Mouse (Mus musculus): ENCODE measurements around the gene Retsat. TPM values are rescaled to one million over a fixed set of nuclear protein-coding genes. Genes with fewer than 3 reads are reported as not detected.

Retsat gene
- polyA plus RNA-seq, 1 experiment: 14.9 TPM

GRCm38 (mm10) chr6:72620920-72621319 lies 22.6 kb downstream of the Retsat start:
- H3K79me2 ChIP-seq (ENCODE audit: control insufficient read depth, insufficient read depth): peaks cover 6% of the 10 kb centered on the region
- H3ac ChIP-seq (ENCODE audit: control insufficient read depth, insufficient read length): no peak overlapping the region
- no peaks in the 10 kb centered on the region for H3K27me3 ChIP-seq (ENCODE audit: control insufficient read depth, insufficient read depth, insufficient read length)
- TF ChIP-seq MAX (IDR thresholded peaks at IDR 0.05; ENCODE audit: low read depth) (no peak), TCF3 (IDR thresholded peaks at IDR 0.05; ENCODE audit: insufficient read length, low read depth) (no peak), MYOD1 (IDR thresholded peaks at IDR 0.05; ENCODE audit: control insufficient read depth in 1 of 3, insufficient read length in 2 of 3, low read depth in 2 of 3) (no peak), POLR2A (IDR thresholded peaks at IDR 0.05; ENCODE audit: insufficient read length, low read depth) (no peak), SRF (IDR thresholded peaks at IDR 0.05; ENCODE audit: control insufficient read depth, insufficient read length, low read depth) (no peak), TCF12 (IDR thresholded peaks at IDR 0.05; ENCODE audit: insufficient read depth, poor library complexity, severe bottlenecking) (no peak), E2F4 (IDR thresholded peaks at IDR 0.05; ENCODE audit: insufficient read depth) (no peak), CEBPB (IDR thresholded peaks at IDR 0.05; ENCODE audit: insufficient read depth, poor library complexity, severe bottlenecking) (no peak), REST (IDR thresholded peaks at IDR 0.05; ENCODE audit: insufficient read depth, insufficient read length) (no peak), MYOG (IDR thresholded peaks at IDR 0.05; ENCODE audit: control insufficient read depth in 1 of 3, insufficient read depth in 1 of 3, insufficient read length in 2 of 3, low read depth in 2 of 3) (no peak), USF1 (IDR thresholded peaks at IDR 0.05; ENCODE audit: low read depth) (no peak), POLR2AphosphoS2 (IDR thresholded peaks at IDR 0.05; ENCODE audit: insufficient read length, low read depth) (no peak)
- no peaks in the 10 kb centered on the region for H3K36me3 ChIP-seq (ENCODE audit: control insufficient read depth, insufficient read depth)
- no peak overlapping the region for H3K4me3 ChIP-seq
- no peak overlapping the region for H3K4me2 ChIP-seq (ENCODE audit: low read depth)

GRCm38 (mm10) chr6:72622917-72623316 lies 24.6 kb downstream of the Retsat start:
- no peak overlapping the region for H3K4me2 ChIP-seq (ENCODE audit: low read depth)
- H3K27me3 ChIP-seq (ENCODE audit: control insufficient read depth, insufficient read depth, insufficient read length): no peaks in the 10 kb centered on the region
- H3K4me3 ChIP-seq: no peak overlapping the region
- H3K36me3 ChIP-seq (ENCODE audit: control insufficient read depth, insufficient read depth): peaks cover 3% of the 10 kb centered on the region
- TF ChIP-seq TCF3 (IDR thresholded peaks at IDR 0.05; ENCODE audit: insufficient read length, low read depth): no peak
- TF ChIP-seq E2F4 (IDR thresholded peaks at IDR 0.05; ENCODE audit: insufficient read depth): no peak
- no peak for TF ChIP-seq MYOD1 (IDR thresholded peaks at IDR 0.05; ENCODE audit: control insufficient read depth in 1 of 3, insufficient read length in 2 of 3, low read depth in 2 of 3)
- no peak for TF ChIP-seq POLR2AphosphoS2 (IDR thresholded peaks at IDR 0.05; ENCODE audit: insufficient read length, low read depth)
- no peak for TF ChIP-seq TCF12 (IDR thresholded peaks at IDR 0.05; ENCODE audit: insufficient read depth, poor library complexity, severe bottlenecking)
- no peak for TF ChIP-seq SRF (IDR thresholded peaks at IDR 0.05; ENCODE audit: control insufficient read depth, insufficient read length, low read depth)
- TF ChIP-seq USF1 (IDR thresholded peaks at IDR 0.05; ENCODE audit: low read depth): no peak
- no peak for TF ChIP-seq MYOG (IDR thresholded peaks at IDR 0.05; ENCODE audit: control insufficient read depth in 1 of 3, insufficient read depth in 1 of 3, insufficient read length in 2 of 3, low read depth in 2 of 3)
- no peak for TF ChIP-seq REST (IDR thresholded peaks at IDR 0.05; ENCODE audit: insufficient read depth, insufficient read length)
- no peak for TF ChIP-seq POLR2A (IDR thresholded peaks at IDR 0.05; ENCODE audit: insufficient read length, low read depth)
- TF ChIP-seq MAX (IDR thresholded peaks at IDR 0.05; ENCODE audit: low read depth): no peak
- TF ChIP-seq CEBPB (IDR thresholded peaks at IDR 0.05; ENCODE audit: insufficient read depth, poor library complexity, severe bottlenecking): no peak
- no peak overlapping the region for H3ac ChIP-seq (ENCODE audit: control insufficient read depth, insufficient read length)
- no peaks in the 10 kb centered on the region for H3K79me2 ChIP-seq (ENCODE audit: control insufficient read depth, insufficient read depth)

GRCm38 (mm10) chr6:72623661-72624402 lies 25.6 kb downstream of the Retsat start:
- peaks cover 7% of the 10 kb centered on the region for H3K36me3 ChIP-seq (ENCODE audit: control insufficient read depth, insufficient read depth)
- H3K79me2 ChIP-seq (ENCODE audit: control insufficient read depth, insufficient read depth): no peaks in the 10 kb centered on the region
- no peaks in the 10 kb centered on the region for H3K27me3 ChIP-seq (ENCODE audit: control insufficient read depth, insufficient read depth, insufficient read length)
- no peak for TF ChIP-seq CEBPB (IDR thresholded peaks at IDR 0.05; ENCODE audit: insufficient read depth, poor library complexity, severe bottlenecking)
- no peak for TF ChIP-seq TCF3 (IDR thresholded peaks at IDR 0.05; ENCODE audit: insufficient read length, low read depth)
- no peak for TF ChIP-seq REST (IDR thresholded peaks at IDR 0.05; ENCODE audit: insufficient read depth, insufficient read length)
- TF ChIP-seq MYOD1 (IDR thresholded peaks at IDR 0.05; ENCODE audit: control insufficient read depth in 1 of 3, insufficient read length in 2 of 3, low read depth in 2 of 3): no peak
- TF ChIP-seq POLR2AphosphoS2 (IDR thresholded peaks at IDR 0.05; ENCODE audit: insufficient read length, low read depth): no peak
- TF ChIP-seq MAX (IDR thresholded peaks at IDR 0.05; ENCODE audit: low read depth): no peak
- no peak for TF ChIP-seq TCF12 (IDR thresholded peaks at IDR 0.05; ENCODE audit: insufficient read depth, poor library complexity, severe bottlenecking)
- TF ChIP-seq E2F4 (IDR thresholded peaks at IDR 0.05; ENCODE audit: insufficient read depth): no peak
- TF ChIP-seq POLR2A (IDR thresholded peaks at IDR 0.05; ENCODE audit: insufficient read length, low read depth): no peak
- TF ChIP-seq MYOG (IDR thresholded peaks at IDR 0.05; ENCODE audit: control insufficient read depth in 1 of 3, insufficient read depth in 1 of 3, insufficient read length in 2 of 3, low read depth in 2 of 3): no peak
- TF ChIP-seq USF1 (IDR thresholded peaks at IDR 0.05; ENCODE audit: low read depth): no peak
- no peak for TF ChIP-seq SRF (IDR thresholded peaks at IDR 0.05; ENCODE audit: control insufficient read depth, insufficient read length, low read depth)
- no peak overlapping the region for H3K4me3 ChIP-seq
- H3K4me2 ChIP-seq (ENCODE audit: low read depth): no peak overlapping the region
- H3ac ChIP-seq (ENCODE audit: control insufficient read depth, insufficient read length): no peak overlapping the region

- Histone ChIP-seq H3ac (ENCODE audit: control insufficient read depth, insufficient read length) (no peak overlapping the region), H3K79me2 (ENCODE audit: control insufficient read depth, insufficient read depth) (no peaks in the 10 kb centered on the region), H3K4me2 (ENCODE audit: low read depth) (no peak overlapping the region), H3K4me3 (no peak overlapping the region), H3K36me3 (ENCODE audit: control insufficient read depth, insufficient read depth) (peaks cover 22% of the 10 kb centered on the region), H3K27me3 (ENCODE audit: control insufficient read depth, insufficient read depth, insufficient read length) (no peaks in the 10 kb centered on the region)
- TF ChIP-seq E2F4 (IDR thresholded peaks at IDR 0.05; ENCODE audit: insufficient read depth) (no peak), USF1 (IDR thresholded peaks at IDR 0.05; ENCODE audit: low read depth) (no peak), SRF (IDR thresholded peaks at IDR 0.05; ENCODE audit: control insufficient read depth, insufficient read length, low read depth) (no peak), POLR2AphosphoS2 (IDR thresholded peaks at IDR 0.05; ENCODE audit: insufficient read length, low read depth) (no peak), POLR2A (IDR thresholded peaks at IDR 0.05; ENCODE audit: insufficient read length, low read depth) (no peak), REST (IDR thresholded peaks at IDR 0.05; ENCODE audit: insufficient read depth, insufficient read length) (no peak), MYOG (IDR thresholded peaks at IDR 0.05; ENCODE audit: control insufficient read depth in 1 of 3, insufficient read depth in 1 of 3, insufficient read length in 2 of 3, low read depth in 2 of 3) (no peak), TCF12 (IDR thresholded peaks at IDR 0.05; ENCODE audit: insufficient read depth, poor library complexity, severe bottlenecking) (no peak), MAX (IDR thresholded peaks at IDR 0.05; ENCODE audit: low read depth) (no peak)
Observed at GRCm38 (mm10) chr6:72626391-72626790, 28.1 kb downstream of the Retsat start.
